In genomic region chr1:93212441-93212840, GRCm38 (mm10) we compare ENCODE assay signal across 17 mouse cellular contexts. TPM values are rescaled to one million over a fixed set of nuclear protein-coding genes. Genes with fewer than 3 reads are reported as not detected.
DNase-seq lines count a peak whose midpoint lies in the region; ATAC-seq and TF ChIP-seq lines count a peak whose summit lies in the region.
"Had no signal": no experiment of that assay in that cellular context is flagged by ENCODE, and none has a peak within 500 bp of the region (broad histone marks: within the 10 kb centered on the region; RNA-seq: fewer than 3 reads in every experiment).

No protein-coding gene starts in this region.

- 76% methylated on average over 7 of the region's 7 CpGs for WGBS in kidney, embryonic 15.5 days
- WGBS in spleen, adult 2 months, result 85% methylated on average over 7 of the region's 7 CpGs
- WGBS in embryonic facial prominence, embryonic 14.5 days, result 73% methylated on average over 7 of the region's 7 CpGs
- WGBS in stomach, embryonic 16.5 days, result 76% methylated on average over 7 of the region's 7 CpGs

- H3K36me3 ChIP-seq in kidney, embryonic 15.5 days, result no peaks in the 10 kb centered on the region
- no peaks in the 10 kb centered on the region for H3K36me3 ChIP-seq in spleen, adult 2 months (ENCODE audit: control insufficient read depth, insufficient read depth, low read length)
- no peaks in the 10 kb centered on the region for H3K36me3 ChIP-seq in embryonic facial prominence, embryonic 14.5 days (ENCODE audit: control insufficient read depth, insufficient read depth, low read length)
- H3K36me3 ChIP-seq in stomach, embryonic 16.5 days (ENCODE audit: control insufficient read depth, insufficient read depth, low read length), result no peaks in the 10 kb centered on the region

- no peak overlapping the region for H3K4me2 ChIP-seq in kidney, embryonic 15.5 days
- no peak overlapping the region for H3K4me2 ChIP-seq in embryonic facial prominence, embryonic 14.5 days (ENCODE audit: low read depth, low read length)
- no peak overlapping the region for H3K4me2 ChIP-seq in stomach, embryonic 16.5 days (ENCODE audit: low read depth, low read length)

- no peaks in the 10 kb centered on the region for H3K9me3 ChIP-seq in kidney, embryonic 15.5 days (replicated peaks)
- H3K9me3 ChIP-seq in embryonic facial prominence, embryonic 14.5 days (ENCODE audit: control insufficient read depth, low read length), result no peaks in the 10 kb centered on the region
- no peaks in the 10 kb centered on the region for H3K9me3 ChIP-seq in stomach, embryonic 16.5 days (replicated peaks; ENCODE audit: control insufficient read depth, low read length)

- no peak overlapping the region for H3K4me3 ChIP-seq in kidney, embryonic 15.5 days (replicated peaks)
- H3K4me3 ChIP-seq in spleen, adult 2 months (ENCODE audit: extremely low read depth, insufficient read depth, insufficient read length), result no peak overlapping the region
- no peak overlapping the region for H3K4me3 ChIP-seq in embryonic facial prominence, embryonic 14.5 days (ENCODE audit: low read depth, low read length)
- H3K4me3 ChIP-seq in stomach, embryonic 16.5 days (replicated peaks; ENCODE audit: low read length), result no peak overlapping the region

- TF ChIP-seq POLR2A in spleen, adult 2 months (IDR thresholded peaks at IDR 0.05; ENCODE audit: low read depth, low read length), result no peak

- peaks cover 68% of the 10 kb centered on the region for H3K4me1 ChIP-seq in kidney, embryonic 15.5 days
- no peaks in the 10 kb centered on the region for H3K4me1 ChIP-seq in spleen, adult 2 months (ENCODE audit: control insufficient read depth, insufficient read depth, insufficient read length)
- peaks cover 38% of the 10 kb centered on the region for H3K4me1 ChIP-seq in embryonic facial prominence, embryonic 14.5 days (ENCODE audit: control insufficient read depth, insufficient read depth, low read length)
- peaks cover 28% of the 10 kb centered on the region for H3K4me1 ChIP-seq in stomach, embryonic 16.5 days (ENCODE audit: control insufficient read depth, insufficient read depth, low read length)

- TF ChIP-seq CTCF in spleen, adult 2 months (IDR thresholded peaks at IDR 0.05; ENCODE audit: extremely low read depth, insufficient read depth, insufficient read length, insufficient replicate concordance), result no peak

- no peak overlapping the region for H3K9ac ChIP-seq in kidney, embryonic 15.5 days
- no peak overlapping the region for H3K9ac ChIP-seq in embryonic facial prominence, embryonic 14.5 days (ENCODE audit: low read depth, low read length)
- no peak overlapping the region for H3K9ac ChIP-seq in stomach, embryonic 16.5 days (ENCODE audit: low read length)

- no peaks in the 10 kb centered on the region for H3K27me3 ChIP-seq in kidney, embryonic 15.5 days
- H3K27me3 ChIP-seq in spleen, adult 2 months (ENCODE audit: control insufficient read depth, insufficient read depth, low read length), result no peaks in the 10 kb centered on the region
- no peaks in the 10 kb centered on the region for H3K27me3 ChIP-seq in embryonic facial prominence, embryonic 14.5 days (replicated peaks; ENCODE audit: control insufficient read depth, insufficient read depth, low read length)
- H3K27me3 ChIP-seq in stomach, embryonic 16.5 days (ENCODE audit: control insufficient read depth, insufficient read depth, low read length), result no peaks in the 10 kb centered on the region

- no peak for DNase-seq in kidney, postnatal 25 days
- DNase-seq in spleen, adult 2 months (ENCODE audit: low read depth in 1 of 2, low spot score in 2 of 2), result no peak
- DNase-seq in spleen, postnatal 14 days (ENCODE audit: low spot score in 2 of 2), result no peak
- no peak for DNase-seq in embryonic facial prominence, embryonic 14.5 days (ENCODE audit: low spot score)
- no peak for DNase-seq in thymus, postnatal 14 days
- DNase-seq: adrenal gland, adult 2 months; cerebellum, postnatal 25 days; gastrocnemius, postnatal 10 days; kidney, adult 2 months; right cerebral cortex, adult 18-20 months; spleen, adult 18-20 months; thymus, postnatal 4 days had no signal

- no peak for ATAC-seq in kidney, embryonic 15.5 days (replicated peaks; ENCODE audit: low FRiP score)
- no peak for ATAC-seq in embryonic facial prominence, embryonic 14.5 days (ENCODE audit: low read depth)
- no peak for ATAC-seq in stomach, embryonic 16.5 days (ENCODE audit: insufficient read depth, low FRiP score)
- ATAC-seq: CD4-positive, CD25-positive, alpha-beta regulatory T cell, adult 4 months; hindbrain, postnatal 0 days had no signal

- peak overlapping the region; percentile 87 for H3K27ac ChIP-seq in kidney, embryonic 15.5 days
- 0 out of 2 replicates have a peak overlapping the region, but pooled peaks have one; percentile 49 for H3K27ac ChIP-seq in spleen, adult 2 months (ENCODE audit: insufficient read depth, low read length)
- peak overlapping the region; percentile 78; the same call in 1 of the 2 replicates for H3K27ac ChIP-seq in embryonic facial prominence, embryonic 14.5 days (replicated peaks; ENCODE audit: low read depth, low read length)
- peak overlapping the region; percentile 82 for H3K27ac ChIP-seq in stomach, embryonic 16.5 days (ENCODE audit: low read length)

RNA-seq across cellular contexts. Expression of gene Sned1, which starts 23.2 kb away (rescaled TPM):
- 11.1 and 14.7 TPM in 2 replicates for polyA plus RNA-seq in kidney, embryonic 15.5 days (2015; fragmentation: Nextera tagmentation; extraction: Ambion mirVana)
- 12.5 and 12.8 TPM in 2 replicates for polyA plus RNA-seq in spleen, adult 2 months (2012; rRNA removed)
- 16.7 and 17.1 TPM in 2 replicates for polyA plus RNA-seq in embryonic facial prominence, embryonic 14.5 days (2014; fragmentation: Nextera tagmentation; extraction: Ambion mirVana)
- polyA plus RNA-seq in stomach, embryonic 16.5 days (2015; fragmentation: Nextera tagmentation; extraction: Ambion mirVana), result 9.2 and 9.3 TPM in 2 replicates

RNA-seq across cellular contexts. Expression of gene Crocc2, which starts 43.9 kb away (rescaled TPM):
- 0.19 and 0.25 TPM in 2 replicates for polyA plus RNA-seq in kidney, embryonic 15.5 days (2015; fragmentation: Nextera tagmentation; extraction: Ambion mirVana)
- polyA plus RNA-seq in spleen, adult 2 months (2012; rRNA removed), result 0.08 and 0.16 TPM in 2 replicates
- polyA plus RNA-seq in embryonic facial prominence, embryonic 14.5 days (2014; fragmentation: Nextera tagmentation; extraction: Ambion mirVana), result 0.56 and 3.0 TPM in 2 replicates
- polyA plus RNA-seq in stomach, embryonic 16.5 days (2015; fragmentation: Nextera tagmentation; extraction: Ambion mirVana), result 0.18 and 0.24 TPM in 2 replicates
- polyA plus RNA-seq: CD4-positive, CD25-positive, alpha-beta regulatory T cell, adult 4 months had no signal

RNA-seq across cellular contexts. Expression of gene 2310007B03Rik, which starts 51.7 kb away (rescaled TPM):
- polyA plus RNA-seq in kidney, embryonic 15.5 days (2015; fragmentation: Nextera tagmentation; extraction: Ambion mirVana), result 1.2 and 1.4 TPM in 2 replicates
- not detected in 2 replicates for polyA plus RNA-seq in spleen, adult 2 months (2012; rRNA removed)
- polyA plus RNA-seq in embryonic facial prominence, embryonic 14.5 days (2014; fragmentation: Nextera tagmentation; extraction: Ambion mirVana), result 4.2 and 6.2 TPM in 2 replicates
- 17.7 and 32.8 TPM in 2 replicates for polyA plus RNA-seq in stomach, embryonic 16.5 days (2015; fragmentation: Nextera tagmentation; extraction: Ambion mirVana)
- polyA plus RNA-seq: adrenal gland, adult 2 months; CD4-positive, CD25-positive, alpha-beta regulatory T cell, adult 4 months; frontal cortex, adult 2 months had no signal
